Mouse (Mus musculus) hindbrain, embryonic 13.5 days (tissue): Measurements from ENCODE around the gene Psap. TPM values are rescaled to one million over a fixed set of nuclear protein-coding genes. Genes with fewer than 3 reads are reported as not detected.

Source experiments
- polyA plus RNA-seq: library from polyadenylated mRNA; unstranded; fragments of >200 nt; fragmentation: Nextera tagmentation; extraction: Ambion mirVana; gene quantifications from 2 replicates; pipeline ENCODE4 v1.2.1, GENCODE M21; 2015

The Psap gene
- polyA plus RNA-seq, 1 experiment from 2014 or later: 153 TPM

Other genes with a start within 250 kb of the Psap start
- gene Spock2, start 171.4 kb upstream of the Psap start, polyA plus RNA-seq: 67.9 and 76.3 TPM in 2 replicates
- 1.8 and 2.0 TPM in 2 replicates for gene Chst3, start 58.4 kb upstream of the Psap start, polyA plus RNA-seq
- gene Vsir, start 69.2 kb downstream of the Psap start, polyA plus RNA-seq: 2.2 and 2.3 TPM in 2 replicates
- 9.3 and 13.2 TPM in 2 replicates for gene Gm17455, start 122.1 kb downstream of the Psap start, polyA plus RNA-seq